Mouse (Mus musculus) kidney, adult 2 months (tissue): ENCODE measurements around the gene Pi4ka.

Source experiments
- CTCF ChIP-seq: fragments of 200-500 bp; conservative IDR thresholded peaks from 2 replicates; pipeline ENCODE4 v1.5.1; 2011; ENCODE audit warnings: low read depth, mild to moderate bottlenecking, control low read depth, low read length, moderate library complexity, mixed read lengths; ENCODE audit not compliant: insufficient read depth, insufficient read length
- POLR2A ChIP-seq: fragments of 200-500 bp; IDR thresholded peaks from one replicate; pipeline ENCODE4 v1.6.1; 2011; ENCODE audit warnings: low read depth, low read length, control low read depth

DNA sequence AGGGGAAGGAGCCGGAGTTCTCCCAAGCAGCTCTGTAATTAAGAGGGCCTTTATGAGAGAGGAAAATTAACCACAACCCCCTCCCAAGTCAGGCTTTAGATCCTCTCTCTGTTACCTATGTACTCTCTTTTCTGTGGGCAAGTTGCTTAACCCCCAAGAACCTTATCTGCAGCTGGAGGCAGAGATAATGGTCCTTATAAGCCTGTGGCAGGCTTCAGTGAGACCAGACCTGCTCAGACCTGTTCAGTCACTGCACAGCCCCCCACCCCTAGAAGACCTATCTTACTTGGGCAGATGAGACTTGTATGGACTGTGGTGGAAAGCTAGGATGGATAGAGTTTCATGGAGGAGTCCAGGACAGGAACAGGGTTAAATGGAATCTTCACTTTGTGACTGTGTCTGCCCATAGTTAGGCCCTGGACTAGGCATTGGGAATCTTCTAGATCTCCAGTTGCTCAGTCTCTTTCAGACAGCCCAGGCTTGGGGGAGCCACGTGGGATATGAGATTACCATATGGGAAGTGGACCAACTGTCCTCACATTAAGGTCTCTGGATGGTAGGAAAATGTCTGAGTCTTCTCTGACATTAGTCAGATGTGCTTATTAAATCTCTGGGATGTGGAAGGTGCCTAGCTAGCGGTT is 153.9 kb downstream of the Pi4ka start:
- no peak for TF ChIP-seq POLR2A
- TF ChIP-seq CTCF: no peak
